Mouse (Mus musculus) lung, postnatal 0 days (tissue): ENCODE results near the gene Cdk6.

Source experiments
- CTCF ChIP-seq: IDR thresholded peaks from 2 replicates; pipeline ENCODE4 v1.5.1; 2016; ENCODE audit warnings: antibody characterized with exemption, mild to moderate bottlenecking
- EP300 ChIP-seq: IDR thresholded peaks from 2 replicates; pipeline ENCODE4 v1.6.1; 2016; ENCODE audit warnings: antibody characterized with exemption, mild to moderate bottlenecking, control low read depth

GRCm38 (mm10) chr5:3309587-3309986 is 31.7 kb upstream of the Cdk6 start:
- no peak for TF ChIP-seq EP300
- no peak for TF ChIP-seq CTCF
